Mouse (Mus musculus): ENCODE data around the gene Prrxl1. TPM values are rescaled to one million over a fixed set of nuclear protein-coding genes. Genes with fewer than 3 reads are reported as not detected.

Prrxl1 gene
- total RNA-seq, 2 experiments from 2014 or later, result not detected

- intact Hi-C loops (cut with DNase I), result no loop called here
- DNase-seq, result no peak
Observed at GRCm38 (mm10) chr14:32698556-32698955, 99.3 kb downstream of the Prrxl1 start.

Other genes starting within 250 kb of the Prrxl1 start
- gene 1700024G13Rik, start 211.0 kb upstream of the Prrxl1 start, total RNA-seq (2021), result not detected
- gene Slc18a3, start 134.6 kb upstream of the Prrxl1 start, total RNA-seq (2021), result not detected
- not detected for gene Chat, start 133.4 kb upstream of the Prrxl1 start, total RNA-seq (2021)
- 1 to 10 TPM; 6.0 to 6.1 TPM for gene Ercc6, start 85.9 kb upstream of the Prrxl1 start, total RNA-seq (2021)
- gene 3425401B19Rik, start 85.9 kb downstream of the Prrxl1 start, total RNA-seq (2021), result 10 to 100 TPM; 82.3 to 85.2 TPM
- gene Tmem273, start 186.6 kb downstream of the Prrxl1 start, total RNA-seq (2021), result 1 to 10 TPM; 1.6 to 2.0 TPM
- not detected for gene Fam170b, start 234.6 kb downstream of the Prrxl1 start, total RNA-seq (2021)